Mouse (Mus musculus) erythroblast, embryonic 14.5 days (primary cell): ENCODE measurements around the gene Rnf4.

Experiments used
- GATA1 ChIP-seq: IDR thresholded peaks from 2 replicates; pipeline ENCODE4 v1.6.1; 2012; ENCODE audit warnings: low read length, inconsistent platforms, mixed read lengths
- TAL1 ChIP-seq: IDR thresholded peaks from 3 replicates; pipeline ENCODE4 v1.6.1; 2012; ENCODE audit warnings: low read length, inconsistent platforms, mixed read lengths

GRCm38 (mm10) chr5:34372141-34372540, 36.1 kb downstream of the Rnf4 start:
- TF ChIP-seq TAL1: no peak
- no peak for TF ChIP-seq GATA1
